Mouse (Mus musculus) cerebellum, adult 11 months (tissue): ENCODE measurements at regions not wholly inside any gene's neighbourhood (a gene's known extent, or its start where the extent isn't known, plus 50 kb on each side); places are given as distances from the start of the nearest gene placed in this dataset.
A peak's percentile ranks its signal among the peaks of the same experiment; 100 is the strongest.

Experiments
- DNase-seq: peaks from one replicate; pipeline ENCODE4 v3.0.0; 2022

DNA sequence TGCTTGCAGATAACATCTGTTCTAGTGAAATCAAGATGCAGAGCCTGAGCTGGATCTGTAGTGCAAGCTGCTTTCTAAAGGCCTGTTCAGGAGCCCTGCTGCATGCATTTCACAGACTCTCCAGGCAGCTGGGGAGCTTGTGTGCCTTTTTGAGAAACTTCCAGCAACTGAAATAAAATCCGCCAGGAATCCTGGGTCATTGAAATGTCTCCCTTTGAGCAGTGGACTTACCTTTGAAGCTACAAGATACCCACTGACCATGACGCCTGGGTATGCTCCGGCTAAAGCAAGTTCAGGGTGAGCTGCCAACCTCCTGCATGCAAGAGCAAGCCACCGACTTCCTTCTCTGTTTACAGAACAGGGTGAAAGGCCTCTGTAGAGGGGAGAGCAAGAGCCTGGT, 278.7 kb downstream of the Cenpw start:
- no peak for DNase-seq

DNA sequence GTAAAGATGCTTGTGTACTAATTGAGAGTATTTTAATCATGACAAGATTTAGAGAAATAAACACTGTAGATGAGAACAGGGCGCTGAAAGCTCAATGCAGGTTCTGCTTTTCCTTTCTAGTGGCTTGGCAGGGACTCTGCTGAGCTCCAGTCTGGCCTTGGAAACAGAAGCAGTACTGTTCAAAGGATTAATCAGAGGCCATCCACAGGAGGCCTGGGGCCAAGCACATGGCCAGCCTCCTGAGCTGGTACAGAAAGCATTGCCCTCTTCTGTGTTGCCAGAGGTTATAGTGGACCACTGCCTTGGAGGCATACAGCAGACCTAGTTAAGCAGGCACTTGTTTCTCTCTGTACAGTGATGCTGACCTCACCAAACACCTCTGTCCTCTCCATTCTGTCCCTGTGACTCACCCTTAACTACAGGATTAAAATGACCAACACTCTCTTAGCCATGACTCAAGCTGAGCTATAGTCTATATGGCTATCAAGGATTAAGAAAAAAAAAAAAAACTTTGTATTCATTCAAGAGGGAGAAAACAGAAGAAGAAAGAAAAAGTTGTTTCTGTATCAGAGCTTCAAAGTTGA, 302.5 kb downstream of the Cenpw start:
- no peak for DNase-seq

DNA sequence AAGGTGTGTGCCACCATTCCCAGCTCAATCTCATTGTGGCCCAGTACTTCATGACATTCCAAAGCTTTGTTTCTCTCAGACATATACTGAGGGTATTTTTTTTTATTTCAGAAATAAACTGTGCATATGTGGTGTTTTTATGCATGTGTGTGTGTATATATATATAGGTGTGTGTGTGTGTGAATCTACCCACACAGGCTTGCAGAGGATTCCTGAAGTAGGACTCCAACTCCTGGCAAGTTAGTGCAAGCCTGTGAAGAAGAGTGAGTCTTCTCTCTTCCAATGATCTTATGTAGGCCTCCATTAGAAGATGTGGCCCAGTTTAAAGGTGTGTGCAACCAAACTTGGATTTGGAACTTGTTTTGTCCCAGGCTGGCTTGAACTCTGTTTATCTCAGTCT, 328.9 kb upstream of the Rspo3 start:
- DNase-seq = no peak

DNA sequence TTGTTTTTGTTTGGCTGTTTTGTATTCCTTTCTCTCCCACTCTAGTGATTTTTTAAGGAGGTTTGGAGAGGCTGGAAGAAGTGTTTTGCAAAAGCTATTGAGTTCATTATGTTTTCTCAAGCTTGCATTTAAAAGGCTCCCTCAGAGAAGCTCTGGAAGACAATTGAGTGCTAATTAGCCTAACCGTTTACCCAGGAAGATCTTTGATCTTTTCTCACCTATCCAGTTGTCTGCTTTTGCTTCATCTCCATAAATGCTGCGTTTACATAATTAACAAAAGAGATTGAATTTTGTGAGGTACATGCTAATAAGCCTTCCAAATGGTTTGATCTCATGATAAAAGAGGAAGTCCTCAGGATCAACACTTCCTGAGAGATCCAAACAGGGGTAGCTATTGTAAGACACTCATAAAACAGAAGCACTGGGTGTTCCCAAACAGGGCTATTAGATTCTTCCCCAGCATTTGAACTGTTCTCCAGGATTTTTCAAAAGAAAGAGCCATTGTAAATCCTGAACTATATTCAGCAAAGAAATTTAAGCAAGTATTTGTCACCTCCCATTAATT, 320.2 kb upstream of the Rspo3 start:
- no peak for DNase-seq

DNA sequence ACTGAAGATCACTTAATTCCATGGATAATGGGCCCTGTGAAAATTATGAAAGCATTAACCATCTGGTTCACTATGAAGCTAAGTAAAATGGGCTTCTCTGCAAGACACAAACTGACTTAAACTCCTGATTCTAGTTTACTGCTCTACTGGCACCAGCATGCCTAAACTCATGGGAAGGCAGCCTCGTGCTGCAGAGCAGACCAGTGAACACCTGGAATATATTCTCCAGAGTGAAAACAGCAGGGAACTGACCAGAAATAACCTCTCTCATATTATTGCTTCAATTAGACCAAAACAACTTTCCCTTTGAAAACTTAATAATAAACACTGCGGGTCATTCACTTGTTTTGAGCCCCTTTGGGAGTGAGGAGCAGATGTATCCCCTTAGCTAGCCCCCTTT, 316.8 kb upstream of the Rspo3 start:
- no peak for DNase-seq

DNA sequence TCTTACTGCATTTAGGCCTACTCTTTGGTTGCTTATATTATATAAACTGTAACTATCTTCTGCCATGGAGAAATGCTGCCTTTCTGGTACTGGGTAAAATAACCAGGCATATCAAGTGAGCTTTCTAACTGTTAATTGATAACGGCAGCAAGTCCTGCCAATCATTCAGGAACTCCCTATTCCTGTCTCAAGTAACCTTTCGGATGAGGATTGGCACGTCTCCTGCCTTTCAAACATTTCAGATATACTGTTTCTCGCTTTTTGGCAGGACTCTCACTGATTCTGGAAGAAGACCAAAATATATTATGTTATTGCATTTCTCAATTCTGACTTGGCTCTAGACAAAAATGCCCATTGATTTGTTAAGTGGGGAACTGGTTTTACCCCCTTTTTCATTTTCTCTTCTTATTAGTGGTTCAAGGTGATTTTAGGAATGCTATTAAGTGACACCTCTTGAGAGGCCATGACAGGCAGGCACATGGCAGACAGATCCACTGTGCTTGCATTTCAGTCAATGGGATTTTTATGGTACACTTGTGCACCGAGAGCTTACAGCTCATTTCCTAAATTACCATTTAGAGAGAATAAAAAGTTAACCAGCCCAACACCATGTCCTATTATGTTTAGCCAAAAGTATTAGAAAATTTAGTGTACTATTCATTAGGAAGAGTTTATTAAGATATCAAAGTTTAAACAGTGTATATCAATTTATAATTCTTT, 289.4 kb upstream of the Rspo3 start:
- no peak for DNase-seq

DNA sequence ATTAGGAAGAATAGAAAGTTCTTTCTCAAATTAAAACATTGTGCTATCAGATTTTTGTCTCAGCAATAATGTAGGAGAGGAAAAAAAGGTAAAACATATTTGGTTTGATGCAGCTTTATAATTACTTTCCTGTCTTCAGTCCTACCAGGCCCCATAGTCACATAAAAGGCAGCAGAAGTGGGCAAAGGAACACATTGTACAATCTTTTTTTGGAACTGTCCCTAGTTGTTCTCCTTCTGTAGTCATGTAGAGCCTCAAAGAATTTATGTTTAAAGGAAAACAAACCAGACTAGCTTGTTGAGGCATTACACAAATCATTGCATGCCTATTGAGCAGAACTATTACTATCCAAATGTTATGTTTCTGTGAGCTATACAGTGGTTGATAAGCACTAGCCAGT, 288.7 kb upstream of the Rspo3 start:
- DNase-seq = no peak

DNA sequence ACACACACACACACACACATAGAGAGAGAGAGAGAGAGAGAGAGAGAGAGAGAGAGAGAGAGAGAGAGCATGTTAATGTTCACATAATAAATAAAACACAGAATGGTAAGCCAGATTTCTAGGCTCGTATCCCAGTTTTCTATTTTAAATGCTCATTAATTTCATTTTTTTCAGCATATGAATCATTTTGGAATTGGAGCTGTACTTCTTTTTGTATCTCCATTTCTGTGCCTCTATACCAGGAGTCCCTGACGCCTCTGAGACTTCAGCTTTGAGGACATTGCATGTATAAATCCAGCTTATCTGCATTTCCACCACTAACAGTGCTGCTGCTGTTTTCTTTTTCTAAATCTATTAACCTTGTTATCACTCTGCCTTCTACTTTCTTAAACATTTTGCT, 287.5 kb upstream of the Rspo3 start:
- DNase-seq = no peak

DNA sequence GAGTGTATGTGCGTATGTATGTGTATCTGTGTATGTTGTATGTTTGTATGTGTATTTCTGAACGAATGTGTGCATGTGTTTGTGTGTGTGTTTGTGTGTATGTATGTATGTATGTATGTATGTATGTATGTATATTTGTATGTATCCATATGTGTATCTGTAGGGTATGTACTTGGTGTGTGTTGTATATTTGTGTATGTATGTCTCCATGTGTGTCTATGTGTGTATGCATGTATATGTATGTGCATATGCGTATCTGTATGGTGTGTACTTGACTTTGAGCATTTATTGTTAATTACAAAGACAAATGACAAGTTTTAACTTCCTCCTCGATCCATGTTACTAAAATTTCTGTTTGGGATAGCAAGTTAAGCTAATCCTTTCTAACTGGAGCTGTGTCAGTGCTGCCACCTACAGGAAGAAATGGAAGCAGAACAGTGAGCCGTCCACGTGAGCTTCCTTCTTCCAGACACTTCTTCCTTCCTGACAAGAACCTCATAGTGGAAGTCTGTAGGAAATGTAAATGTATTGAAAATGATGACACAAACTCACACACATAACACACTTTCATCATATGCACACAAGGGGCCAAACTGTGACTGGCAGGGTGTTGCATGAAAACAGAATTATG, 268.4 kb upstream of the Rspo3 start:
- DNase-seq = peak; percentile 16

DNA sequence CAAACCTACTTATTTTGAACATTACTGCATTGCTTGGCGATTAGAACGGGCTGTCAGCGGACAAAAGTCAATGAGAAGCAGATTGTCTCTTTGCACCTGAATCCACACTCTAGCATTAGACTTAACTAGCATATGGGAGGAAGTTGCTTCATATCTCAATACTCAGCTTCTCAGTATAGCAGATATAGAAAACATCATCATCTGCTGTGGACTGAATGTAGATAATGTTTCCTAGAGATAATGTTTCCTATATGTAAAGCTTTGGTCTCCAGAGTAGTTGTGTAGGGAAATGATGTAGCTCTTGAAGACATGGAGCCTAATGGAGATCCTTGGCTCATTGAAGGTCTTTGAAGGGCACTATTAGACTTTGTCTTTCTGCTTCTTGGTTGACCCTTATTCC, 267.0 kb upstream of the Rspo3 start:
- no peak for DNase-seq

DNA sequence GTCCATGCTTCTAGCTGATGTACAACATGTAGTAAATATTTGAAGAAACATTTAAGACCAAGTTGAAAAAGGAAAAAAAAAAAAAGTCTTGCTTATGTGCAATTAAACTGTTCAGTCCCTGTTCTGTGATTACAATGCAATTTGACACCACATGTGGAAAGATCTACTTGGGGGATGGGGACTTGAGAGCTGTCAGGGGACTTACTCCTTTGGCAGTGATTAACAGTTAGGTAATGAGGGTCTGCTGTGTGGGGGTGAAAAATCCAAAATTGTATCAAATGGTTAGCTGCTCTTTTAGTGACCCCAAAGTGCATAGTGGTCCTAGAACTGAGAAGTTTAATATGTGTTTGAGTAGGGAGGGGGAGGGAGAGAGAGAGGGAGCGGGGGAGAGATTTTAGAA, 259.0 kb upstream of the Rspo3 start:
- no peak for DNase-seq

DNA sequence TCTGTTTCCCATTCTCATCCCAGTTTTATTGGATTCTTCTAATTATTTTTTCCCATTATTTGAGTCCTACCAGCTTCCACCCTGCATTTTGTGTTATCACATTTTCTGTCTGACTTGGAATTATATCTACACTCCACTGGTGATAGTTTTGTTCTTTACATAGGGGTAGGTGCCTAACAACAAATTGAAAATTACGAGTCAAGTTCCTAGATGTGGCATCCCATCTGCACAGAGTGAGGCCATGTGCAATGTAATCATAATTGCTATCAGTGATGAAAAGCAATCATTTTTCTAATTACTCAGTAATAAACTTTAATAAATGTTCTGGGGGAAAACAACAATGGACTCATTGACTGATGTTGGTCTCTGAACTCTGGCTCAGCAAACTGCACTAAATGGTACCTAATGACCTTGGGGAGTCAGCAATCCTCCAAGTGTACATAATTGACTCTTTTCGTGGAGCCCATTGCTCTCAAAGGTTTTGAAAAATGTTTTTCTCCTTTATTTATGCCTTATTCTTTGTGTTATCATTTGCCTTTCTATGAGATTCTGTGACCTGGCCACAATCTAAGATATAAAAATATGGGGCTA, 250.6 kb upstream of the Rspo3 start:
- DNase-seq = no peak

DNA sequence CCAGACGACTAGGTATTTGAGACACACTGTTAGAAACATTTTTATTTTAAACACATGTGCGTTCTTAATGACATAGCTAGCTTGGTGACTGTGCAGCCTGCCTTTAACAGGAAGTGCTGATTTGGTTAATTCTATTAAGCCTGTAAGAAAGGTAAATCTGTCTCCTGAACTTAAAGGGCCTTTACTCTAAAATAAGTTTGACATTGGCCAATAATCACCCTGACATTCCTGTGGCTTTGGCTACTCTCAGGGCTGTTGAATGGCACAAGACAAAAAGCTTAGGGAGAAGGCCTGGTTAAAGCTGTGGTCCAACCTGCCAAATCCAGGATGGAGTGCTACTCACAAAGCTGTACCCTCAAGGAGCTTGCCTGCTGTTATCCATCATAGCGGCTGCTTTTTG, 201.0 kb upstream of the Rspo3 start:
- DNase-seq = no peak

DNA sequence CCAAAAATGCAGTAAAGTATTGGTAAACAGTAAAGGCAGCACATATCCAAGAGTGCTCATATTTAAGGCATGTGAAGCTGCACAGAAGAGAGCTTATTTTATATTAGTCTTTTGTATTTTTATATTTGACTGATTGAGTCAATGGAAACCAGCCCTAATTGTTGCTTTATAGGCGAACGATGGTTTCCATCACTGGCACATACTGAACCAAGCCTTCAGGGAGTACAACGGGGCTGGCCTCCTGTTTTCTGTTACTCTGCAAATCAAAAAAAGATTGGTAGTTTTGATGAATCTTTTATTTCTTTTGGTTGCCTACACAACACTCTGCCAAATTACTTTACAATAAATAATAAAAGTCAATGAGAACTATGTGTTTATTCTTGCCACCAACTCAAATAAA, 189.7 kb upstream of the Rspo3 start:
- no peak for DNase-seq

DNA sequence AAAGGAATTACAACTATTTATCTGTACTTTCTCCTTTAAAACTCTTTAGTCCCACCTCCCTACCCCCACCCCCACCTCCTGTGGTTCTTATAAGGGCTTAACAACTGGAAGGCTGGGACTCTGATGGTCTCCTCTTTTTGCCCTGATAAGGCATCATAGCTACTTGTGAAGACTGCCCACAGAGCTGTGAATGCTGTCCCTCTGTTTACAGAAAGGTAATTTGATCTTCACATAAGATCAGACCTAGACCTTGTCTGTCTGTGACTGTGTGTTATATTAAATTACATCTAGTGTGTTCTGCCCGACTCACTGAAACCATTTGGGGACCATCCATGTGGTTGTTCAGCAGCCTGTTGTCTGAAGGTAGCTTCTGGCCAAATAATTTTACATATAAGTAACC, 175.3 kb upstream of the Rspo3 start:
- no peak for DNase-seq

DNA sequence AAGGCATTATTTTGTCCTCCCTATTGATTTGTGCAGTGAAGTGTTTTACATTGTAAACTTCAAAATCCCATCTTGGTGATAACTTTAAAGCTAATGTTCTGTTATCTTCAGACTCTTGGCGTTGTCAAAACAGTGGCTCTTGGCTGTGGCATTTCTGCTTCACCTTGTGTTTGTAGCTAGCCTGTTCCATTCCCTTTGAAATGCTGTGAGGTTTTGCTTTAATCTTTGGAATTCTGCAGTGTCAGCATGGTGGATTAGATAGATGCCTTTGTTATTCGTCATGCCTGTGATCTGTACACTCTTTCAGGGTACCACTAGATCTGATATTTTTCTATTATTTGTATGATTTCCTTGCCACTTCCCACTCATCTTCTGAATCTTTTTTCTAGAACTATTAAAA, 173.0 kb upstream of the Rspo3 start:
- DNase-seq = no peak

DNA sequence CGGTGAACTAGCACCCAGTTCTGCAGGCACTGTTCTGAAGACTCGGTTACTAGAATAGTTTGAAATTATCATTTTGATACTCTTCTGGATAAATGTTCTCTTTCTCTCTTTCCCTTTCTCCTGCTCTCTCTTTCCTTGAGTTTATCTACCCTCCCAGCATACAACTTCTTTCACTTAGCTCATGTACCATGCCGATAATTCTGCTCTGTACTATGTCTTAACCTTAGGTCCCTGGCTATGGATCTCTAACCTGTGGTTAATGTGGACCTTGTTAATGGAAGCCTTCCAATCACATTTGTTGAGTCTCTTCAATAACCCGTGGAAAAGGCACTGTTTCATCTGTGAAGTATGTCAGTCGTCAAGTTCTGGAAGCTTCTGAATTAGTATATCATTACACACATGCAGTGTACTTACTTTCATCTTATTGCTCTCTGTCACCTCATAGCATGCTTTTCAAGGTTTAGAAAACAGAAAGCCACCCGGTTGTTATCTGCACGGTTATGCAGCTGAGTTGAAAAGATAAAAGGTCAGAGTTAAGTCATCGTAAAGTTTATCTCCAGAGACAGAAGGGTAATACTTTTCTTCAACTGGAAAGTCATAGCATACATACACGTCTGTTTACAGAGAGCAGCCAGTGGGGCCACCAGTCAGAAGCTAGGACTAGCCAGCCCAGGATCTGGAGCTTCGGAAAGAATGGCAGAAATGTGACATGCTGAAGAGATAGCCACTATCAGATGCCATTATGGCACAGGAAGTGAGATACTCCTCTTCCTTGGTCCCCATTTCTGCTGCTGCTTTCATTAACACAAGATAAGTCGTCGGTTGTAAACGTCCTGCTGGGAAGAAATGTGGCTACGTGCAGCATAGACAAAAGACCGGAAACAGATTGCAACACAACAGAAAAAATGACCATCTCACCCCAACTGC, 157.6 kb upstream of the Rspo3 start:
- DNase-seq = no peak

DNA sequence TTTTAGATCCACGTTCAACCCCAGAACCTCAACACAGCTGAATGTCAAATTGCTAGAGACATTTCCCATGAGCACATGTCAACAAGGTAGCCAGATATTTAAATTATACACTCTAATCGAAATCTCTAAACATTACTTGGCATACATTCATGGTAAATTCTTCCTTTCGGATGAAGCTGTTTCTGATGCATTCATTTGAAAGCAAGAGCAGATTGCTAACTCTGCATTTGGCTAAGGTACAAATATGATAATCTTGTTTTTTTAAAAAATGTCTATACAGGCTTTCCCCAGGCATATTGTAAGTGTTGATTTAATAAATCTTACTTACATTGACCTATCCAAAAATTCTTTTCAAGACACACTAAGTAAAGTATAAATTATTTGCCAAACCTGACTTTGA, 153.9 kb upstream of the Rspo3 start:
- DNase-seq = no peak

DNA sequence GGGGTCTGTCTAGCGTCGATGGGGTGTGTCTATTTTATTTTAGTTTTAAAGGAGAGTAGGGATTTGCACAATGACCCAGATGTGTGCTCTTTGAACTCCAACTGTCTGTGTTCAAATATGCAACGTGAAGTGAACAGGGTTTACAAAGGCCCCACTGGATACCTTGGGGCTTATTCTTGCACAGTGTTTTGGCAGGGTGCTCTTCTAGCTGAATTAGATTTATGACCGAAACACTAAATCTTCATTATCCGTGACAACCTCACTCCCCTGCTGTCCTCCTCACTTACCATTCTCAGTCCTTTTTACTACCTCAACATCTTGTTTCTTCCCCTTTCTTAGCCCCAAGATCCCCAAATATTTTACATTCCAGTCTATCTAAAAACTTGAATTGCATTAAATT, 151.3 kb upstream of the Rspo3 start:
- DNase-seq = no peak

DNA sequence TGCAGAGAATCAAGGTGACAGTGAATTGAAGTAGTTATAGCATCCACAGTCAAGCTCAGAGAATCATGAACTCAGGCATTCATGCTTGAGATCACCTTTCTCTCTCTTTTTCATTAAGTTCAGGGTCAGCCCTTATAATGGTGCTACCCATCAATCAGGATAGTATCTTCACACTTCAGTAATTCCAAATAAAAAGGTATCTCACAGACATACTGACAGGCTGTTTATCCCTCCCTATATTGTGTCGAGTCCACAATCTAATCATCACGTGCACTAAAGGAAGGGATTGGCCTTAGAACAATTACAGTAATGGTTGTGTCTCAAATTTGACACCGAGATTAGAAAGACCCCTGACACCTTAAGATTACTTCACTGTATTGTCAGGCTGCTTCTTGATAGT, 138.7 kb upstream of the Rspo3 start:
- DNase-seq = no peak

DNA sequence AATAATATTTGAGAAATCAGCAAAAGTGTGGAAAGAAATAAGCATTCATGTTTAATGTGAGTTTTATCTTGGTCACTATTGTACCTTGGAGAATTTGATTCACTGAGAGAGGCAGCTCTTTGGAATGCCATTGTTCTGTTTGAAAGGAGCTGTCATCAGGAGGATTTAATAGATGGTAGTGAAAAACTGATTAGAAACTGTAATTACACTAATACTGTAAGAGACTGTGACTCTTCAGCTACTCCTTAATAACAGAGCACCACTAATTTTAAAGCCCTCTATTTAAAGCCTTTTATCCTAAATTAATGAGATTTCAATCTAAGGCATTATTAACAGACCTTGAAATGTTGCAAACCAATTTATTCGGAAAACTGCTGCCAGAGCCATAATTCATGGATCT, 126.1 kb upstream of the Rspo3 start:
- no peak for DNase-seq

DNA sequence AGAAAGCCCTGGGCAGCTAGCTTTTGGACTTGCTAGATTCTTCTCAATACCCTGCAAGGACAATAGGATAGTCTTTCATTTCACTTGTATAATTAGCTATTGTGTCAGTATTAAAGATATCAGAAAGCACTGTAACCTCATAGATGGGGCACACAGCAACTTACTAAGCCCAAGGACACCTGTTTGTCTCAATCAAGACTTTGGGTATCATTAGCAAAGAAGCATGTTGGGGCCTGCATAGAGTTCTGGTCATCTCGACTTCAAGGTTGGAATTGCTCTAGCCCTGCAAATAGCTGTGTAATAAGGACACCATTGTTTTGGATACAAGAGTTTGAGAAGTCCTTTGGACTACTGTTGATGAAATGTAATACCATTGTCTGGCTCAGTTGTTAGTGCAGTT, 104.6 kb upstream of the Rspo3 start:
- no peak for DNase-seq

DNA sequence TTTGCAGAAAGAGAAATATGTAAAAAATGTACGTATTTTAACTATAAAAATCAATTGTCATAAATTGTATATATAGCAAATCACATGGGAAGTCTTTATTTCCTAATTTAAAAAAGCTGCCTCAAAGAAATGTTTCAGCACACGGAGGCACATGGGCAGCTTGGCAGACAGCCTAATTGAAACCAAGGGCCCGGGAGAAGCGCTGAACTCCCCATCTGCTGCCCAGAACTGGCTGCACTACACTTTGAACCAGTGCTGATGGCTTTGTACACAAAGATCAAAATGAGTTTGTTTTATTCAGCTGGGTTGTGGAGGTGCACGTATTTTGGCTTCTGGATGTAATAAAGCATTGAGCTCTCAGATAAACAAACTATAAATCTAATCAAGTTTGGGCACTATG, 100.2 kb upstream of the Rspo3 start:
- DNase-seq = peak; percentile 10
